Mouse (Mus musculus) ES-CJ7 (cell line): Measurements from ENCODE around the gene Eif4g3.

ENCODE experiments used
- DNase-seq: peaks from one replicate; pipeline ENCODE4 v3.0.0; 2011; ENCODE audit warnings: low read depth, low spot score

Eif4g3 gene

GRCm38 (mm10) chr4:138160918-138161317, 168.1 kb downstream of the Eif4g3 start:
- no peak for DNase-seq

GRCm38 (mm10) chr4:138161550-138161949, 168.7 kb downstream of the Eif4g3 start:
- DNase-seq = no peak

GRCm38 (mm10) chr4:138163836-138164235, 171.0 kb downstream of the Eif4g3 start:
- no peak for DNase-seq

GRCm38 (mm10) chr4:138164860-138165259, 172.0 kb downstream of the Eif4g3 start:
- no peak for DNase-seq

GRCm38 (mm10) chr4:138166519-138166918, 173.7 kb downstream of the Eif4g3 start:
- peak; percentile 19 for DNase-seq

- no peak for DNase-seq
Measured at GRCm38 (mm10) chr4:138168162-138168561, 175.3 kb downstream of the Eif4g3 start.

- no peak for DNase-seq
Measured at GRCm38 (mm10) chr4:138169420-138169819, 176.6 kb downstream of the Eif4g3 start.

- DNase-seq = no peak
Measured at GRCm38 (mm10) chr4:138172686-138173085, 179.9 kb downstream of the Eif4g3 start.

GRCm38 (mm10) chr4:138179391-138179790, 186.6 kb downstream of the Eif4g3 start:
- no peak for DNase-seq

GRCm38 (mm10) chr4:138180719-138181118, 187.9 kb downstream of the Eif4g3 start:
- DNase-seq = no peak

GRCm38 (mm10) chr4:138184056-138184455, 191.2 kb downstream of the Eif4g3 start:
- no peak for DNase-seq

- no peak for DNase-seq
Measured at GRCm38 (mm10) chr4:138184573-138184981, 191.8 kb downstream of the Eif4g3 start.

- no peak for DNase-seq
Measured at GRCm38 (mm10) chr4:138185961-138186360, 193.1 kb downstream of the Eif4g3 start.

GRCm38 (mm10) chr4:138187995-138188394, 195.2 kb downstream of the Eif4g3 start:
- DNase-seq = no peak

GRCm38 (mm10) chr4:138192561-138192960, 199.7 kb downstream of the Eif4g3 start:
- no peak for DNase-seq

GRCm38 (mm10) chr4:138200769-138201168, 207.9 kb downstream of the Eif4g3 start:
- DNase-seq = no peak

- no peak for DNase-seq
Measured at GRCm38 (mm10) chr4:138201696-138202095, 208.9 kb downstream of the Eif4g3 start.

- no peak for DNase-seq
Measured at GRCm38 (mm10) chr4:138210116-138210515, 217.3 kb downstream of the Eif4g3 start.

GRCm38 (mm10) chr4:138213861-138214260, 221.0 kb downstream of the Eif4g3 start:
- no peak for DNase-seq

GRCm38 (mm10) chr4:138215671-138216199, 222.9 kb downstream of the Eif4g3 start:
- DNase-seq = no peak

- peak; percentile 70 for DNase-seq
Measured at GRCm38 (mm10) chr4:138216200-138216890, 223.5 kb downstream of the Eif4g3 start, which contains the start of gene Hp1bp3. Gene Hp1bp3, plus strand, starts transcription at chr4:138216296.

GRCm38 (mm10) chr4:138216891-138217392, 224.1 kb downstream of the Eif4g3 start:
- peak; percentile 98 for DNase-seq

GRCm38 (mm10) chr4:138217441-138217840, 224.6 kb downstream of the Eif4g3 start:
- peak; percentile 25 for DNase-seq
